Mouse (Mus musculus): Measurements from ENCODE around the gene Kdr. TPM values are rescaled to one million over a fixed set of nuclear protein-coding genes. Genes with fewer than 3 reads are reported as not detected.

The Kdr gene
- polyA plus RNA-seq, 1 experiment from 2014 or later, result 28.9 TPM

DNA sequence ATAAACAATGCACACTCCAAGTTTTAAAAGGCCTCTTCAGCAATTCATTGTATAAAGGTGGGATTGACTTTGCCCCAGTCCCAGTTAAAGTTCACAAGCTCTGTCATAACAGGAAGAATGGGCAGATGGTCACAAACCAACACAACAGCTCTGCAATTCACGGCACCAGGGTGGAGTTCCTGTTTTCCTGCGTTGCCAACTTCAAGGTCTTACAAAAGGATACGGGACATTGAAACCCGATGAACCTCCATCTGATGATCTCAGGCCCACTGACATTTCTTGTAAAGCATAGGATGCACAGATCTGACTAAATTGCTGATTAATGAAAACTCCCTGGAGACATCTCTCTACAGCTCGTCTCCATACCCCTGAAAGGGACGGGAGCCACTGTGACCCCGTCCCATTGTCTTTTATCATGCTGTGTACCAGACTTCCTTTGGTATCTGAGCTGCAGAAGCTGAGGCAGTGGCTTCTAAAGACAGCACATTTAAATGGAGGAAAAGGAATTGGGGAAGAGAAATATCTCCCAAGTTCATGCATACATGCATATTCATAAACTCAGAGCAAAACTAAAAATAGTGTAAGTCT, 3.6 kb downstream of the Kdr start:
- DNase-seq (ENCODE audit: low spot score), result no peak
- H3K4me2 ChIP-seq (ENCODE audit: low read depth), result no peak overlapping the region
- no peak overlapping the region for H3K27ac ChIP-seq (ENCODE audit: low read depth, low read length)
- ATAC-seq (ENCODE audit: insufficient read depth, low FRiP score, low TSS enrichment), result no peak
- H3K36me3 ChIP-seq (ENCODE audit: control insufficient read depth, insufficient read depth, low read length), result no peaks in the 10 kb centered on the region
- H3K9me3 ChIP-seq (ENCODE audit: control insufficient read depth, low read length), result no peaks in the 10 kb centered on the region
- peaks cover 29% of the 10 kb centered on the region for H3K27me3 ChIP-seq (ENCODE audit: control insufficient read depth, insufficient read depth, low read length)
- WGBS, result 61% methylated on average over 7 of the region's 7 CpGs
- H3K4me1 ChIP-seq (ENCODE audit: control insufficient read depth, insufficient read depth, low read length), result peaks cover 7% of the 10 kb centered on the region; the same call in 1 of the 2 replicates
- H3K4me3 ChIP-seq (ENCODE audit: low read depth, low read length), result no peak overlapping the region
- H3K9ac ChIP-seq (ENCODE audit: low read length), result no peak overlapping the region

DNA sequence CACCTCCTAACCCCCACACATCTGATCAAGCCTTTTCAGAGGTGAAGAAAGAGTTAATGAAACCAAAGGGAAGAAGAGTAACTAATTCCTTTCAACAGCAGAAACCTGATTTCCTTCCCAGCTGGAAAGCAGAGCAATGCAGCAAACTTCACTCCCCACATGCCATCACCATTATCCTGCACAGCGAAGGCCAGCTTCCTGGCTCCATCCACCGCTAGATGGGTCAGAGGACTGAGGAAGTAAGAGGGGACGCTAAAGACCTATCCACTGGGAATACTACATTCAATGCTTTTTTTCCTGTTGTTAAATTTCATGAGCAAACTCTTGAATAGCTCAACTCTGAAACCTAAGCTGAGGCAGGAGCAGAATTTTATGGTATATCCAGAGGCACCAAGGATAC, 8.4 kb downstream of the Kdr start:
- 31% methylated on average over 3 of the region's 3 CpGs for WGBS
- H3K4me2 ChIP-seq (ENCODE audit: low read depth), result no peak overlapping the region

DNA sequence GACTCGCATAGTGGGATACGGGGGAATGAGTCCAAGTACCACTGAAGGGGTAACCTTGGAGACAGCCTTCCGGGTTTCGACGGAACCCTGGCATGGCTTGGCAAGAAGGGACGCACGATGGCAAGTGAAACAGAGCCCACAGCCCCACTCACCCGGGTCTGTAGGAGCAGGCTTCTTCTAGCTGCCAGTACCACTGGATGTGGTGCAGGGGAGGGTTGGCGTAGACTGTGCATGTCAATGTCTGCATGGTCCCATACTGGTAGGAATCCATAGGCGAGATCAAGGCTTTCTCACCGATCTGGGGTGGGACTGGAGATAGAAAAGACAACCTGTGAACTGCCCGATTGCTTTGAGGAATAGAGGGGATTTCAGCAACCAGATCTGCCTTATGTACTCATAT, 15.7 kb downstream of the Kdr start:
- Histone ChIP-seq H3K4me3 (ENCODE audit: low read depth, low read length) (no peak overlapping the region), H3K27me3 (ENCODE audit: control insufficient read depth, insufficient read depth, low read length) (no peaks in the 10 kb centered on the region), H3K9ac (ENCODE audit: low read length) (no peak overlapping the region), H3K4me2 (ENCODE audit: low read depth) (no peak overlapping the region), H3K36me3 (ENCODE audit: control insufficient read depth, insufficient read depth, low read length) (no peaks in the 10 kb centered on the region), H3K9me3 (ENCODE audit: control insufficient read depth, low read length) (no peaks in the 10 kb centered on the region), H3K27ac (ENCODE audit: low read depth, low read length) (no peak overlapping the region), H3K4me1 (ENCODE audit: control insufficient read depth, insufficient read depth, low read length) (no peaks in the 10 kb centered on the region)
- ATAC-seq (ENCODE audit: insufficient read depth, low FRiP score, low TSS enrichment) (no peak), DNase-seq (ENCODE audit: low spot score) (no peak)
- 94% methylated on average over 12 of the region's 12 CpGs for WGBS

More for the DNA sequence above, 8.4 kb downstream of the Kdr start:
- Histone ChIP-seq H3K27me3 (ENCODE audit: control insufficient read depth, insufficient read depth, low read length) (no peaks in the 10 kb centered on the region), H3K36me3 (ENCODE audit: control insufficient read depth, insufficient read depth, low read length) (no peaks in the 10 kb centered on the region), H3K4me3 (ENCODE audit: low read depth, low read length) (no peak overlapping the region), H3K9ac (ENCODE audit: low read length) (no peak overlapping the region), H3K27ac (ENCODE audit: low read depth, low read length) (no peak overlapping the region), H3K9me3 (ENCODE audit: control insufficient read depth, low read length) (no peaks in the 10 kb centered on the region), H3K4me1 (ENCODE audit: control insufficient read depth, insufficient read depth, low read length) (no peaks in the 10 kb centered on the region)
- no peak for DNase-seq (ENCODE audit: low spot score)
- ATAC-seq (ENCODE audit: insufficient read depth, low FRiP score, low TSS enrichment), result no peak

DNA sequence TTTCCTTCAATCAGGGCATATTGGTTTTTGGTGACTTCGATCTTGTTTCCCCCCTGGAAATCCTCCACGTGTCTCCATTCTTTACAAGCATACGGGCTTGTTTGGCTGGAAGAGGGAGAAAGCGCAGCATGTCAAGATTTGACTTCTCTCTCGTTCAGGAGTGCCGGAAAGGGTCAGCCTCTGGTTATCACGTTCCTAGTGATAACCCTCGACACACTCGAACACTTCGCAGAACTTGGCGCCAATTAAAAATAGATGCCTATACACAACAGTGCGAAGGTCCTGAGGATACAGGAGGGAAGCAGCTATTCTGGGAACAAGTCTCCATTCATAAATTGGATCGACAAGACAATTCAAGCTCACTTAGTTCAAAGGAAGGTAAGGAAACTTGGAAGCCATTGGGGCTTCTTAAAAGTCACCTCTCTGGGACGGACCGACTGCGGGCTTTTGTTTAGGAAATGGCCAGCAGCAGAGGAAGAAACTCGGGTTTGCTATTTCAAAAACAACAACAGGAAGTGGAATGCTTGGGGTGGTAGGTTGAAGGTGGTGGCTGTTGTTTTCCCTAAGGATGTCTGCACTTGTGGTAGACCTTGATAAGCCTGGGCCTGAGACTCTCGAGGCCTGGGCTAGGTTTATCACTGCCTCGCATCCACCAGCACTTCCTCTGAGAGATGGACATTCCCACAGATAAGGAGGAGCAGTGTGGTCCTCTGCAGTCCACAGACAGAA, 16.4 kb downstream of the Kdr start:
- no peaks in the 10 kb centered on the region for H3K36me3 ChIP-seq (ENCODE audit: control insufficient read depth, insufficient read depth, low read length)
- no peak for ATAC-seq (ENCODE audit: insufficient read depth, low FRiP score, low TSS enrichment)

DNA sequence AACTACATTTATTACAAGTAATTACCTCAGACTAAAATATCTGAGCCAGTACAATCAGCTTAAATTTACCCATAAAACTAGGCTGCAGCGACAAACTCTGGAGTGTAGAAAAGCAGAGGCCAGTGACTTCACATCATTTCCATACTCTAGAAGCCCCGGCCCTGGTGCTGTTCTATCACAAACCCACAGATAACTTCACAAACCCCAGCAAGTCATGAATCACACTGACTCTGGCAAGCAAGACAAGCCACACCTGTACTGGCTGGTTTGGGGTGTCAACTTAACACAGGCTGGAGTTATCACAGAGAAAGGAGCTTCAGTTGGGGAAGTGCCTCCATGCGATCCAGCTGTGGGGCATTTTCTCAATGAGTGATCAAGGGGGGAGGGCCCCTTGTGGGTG, 18.4 kb downstream of the Kdr start:
- Histone ChIP-seq H3K9ac (ENCODE audit: low read length) (no peak overlapping the region), H3K9me3 (ENCODE audit: control insufficient read depth, low read length) (no peaks in the 10 kb centered on the region), H3K4me3 (ENCODE audit: low read depth, low read length) (no peak overlapping the region), H3K27me3 (ENCODE audit: control insufficient read depth, insufficient read depth, low read length) (no peaks in the 10 kb centered on the region), H3K4me2 (ENCODE audit: low read depth) (no peak overlapping the region), H3K36me3 (ENCODE audit: control insufficient read depth, insufficient read depth, low read length) (no peaks in the 10 kb centered on the region), H3K27ac (ENCODE audit: low read depth, low read length) (no peak overlapping the region), H3K4me1 (ENCODE audit: control insufficient read depth, insufficient read depth, low read length) (no peaks in the 10 kb centered on the region)
- DNase-seq (ENCODE audit: low spot score) (no peak), ATAC-seq (ENCODE audit: insufficient read depth, low FRiP score, low TSS enrichment) (no peak)
- 85% methylated on average over 3 of the region's 3 CpGs for WGBS

More for the DNA sequence above, 16.4 kb downstream of the Kdr start:
- no peak overlapping the region for H3K4me3 ChIP-seq (ENCODE audit: low read depth, low read length)
- no peaks in the 10 kb centered on the region for H3K9me3 ChIP-seq (ENCODE audit: control insufficient read depth, low read length)
- H3K4me1 ChIP-seq (ENCODE audit: control insufficient read depth, insufficient read depth, low read length), result no peaks in the 10 kb centered on the region
- H3K27me3 ChIP-seq (ENCODE audit: control insufficient read depth, insufficient read depth, low read length), result no peaks in the 10 kb centered on the region
- DNase-seq (ENCODE audit: low spot score), result no peak
- H3K27ac ChIP-seq (ENCODE audit: low read depth, low read length), result no peak overlapping the region
- no peak overlapping the region for H3K9ac ChIP-seq (ENCODE audit: low read length)
- WGBS, result 83% methylated on average over 19 of the region's 19 CpGs
- H3K4me2 ChIP-seq (ENCODE audit: low read depth), result no peak overlapping the region

DNA sequence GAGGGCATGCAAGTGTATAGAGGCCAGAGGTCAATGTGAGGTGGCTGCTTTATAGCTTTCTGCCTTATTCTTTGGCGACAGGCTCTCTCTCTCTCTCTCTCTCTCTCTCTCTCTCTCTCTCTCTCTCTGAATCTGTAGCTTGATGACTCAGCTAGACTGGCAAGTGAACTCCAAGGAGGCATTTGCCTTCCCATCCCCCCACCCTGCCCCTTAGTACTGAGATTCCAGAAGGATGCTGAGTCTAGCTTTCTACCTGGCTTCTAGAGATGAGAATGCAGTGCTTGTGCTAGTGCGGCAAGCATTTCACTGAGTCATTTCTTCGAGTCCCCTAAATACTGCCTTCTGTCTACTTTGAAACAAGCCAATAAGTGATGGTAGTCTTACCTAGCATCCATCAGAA, 21.7 kb downstream of the Kdr start:
- ATAC-seq (ENCODE audit: insufficient read depth, low FRiP score, low TSS enrichment), result no peak
- WGBS, result 70% methylated on average over 3 of the region's 3 CpGs
- H3K4me1 ChIP-seq (ENCODE audit: control insufficient read depth, insufficient read depth, low read length), result no peaks in the 10 kb centered on the region
- H3K36me3 ChIP-seq (ENCODE audit: control insufficient read depth, insufficient read depth, low read length), result no peaks in the 10 kb centered on the region
- H3K9ac ChIP-seq (ENCODE audit: low read length), result no peak overlapping the region
- H3K27ac ChIP-seq (ENCODE audit: low read depth, low read length), result no peak overlapping the region
- H3K4me2 ChIP-seq (ENCODE audit: low read depth), result no peak overlapping the region
- H3K9me3 ChIP-seq (ENCODE audit: control insufficient read depth, low read length), result no peaks in the 10 kb centered on the region
- H3K4me3 ChIP-seq (ENCODE audit: low read depth, low read length), result no peak overlapping the region
- no peaks in the 10 kb centered on the region for H3K27me3 ChIP-seq (ENCODE audit: control insufficient read depth, insufficient read depth, low read length)
- no peak for DNase-seq (ENCODE audit: low spot score)

DNA sequence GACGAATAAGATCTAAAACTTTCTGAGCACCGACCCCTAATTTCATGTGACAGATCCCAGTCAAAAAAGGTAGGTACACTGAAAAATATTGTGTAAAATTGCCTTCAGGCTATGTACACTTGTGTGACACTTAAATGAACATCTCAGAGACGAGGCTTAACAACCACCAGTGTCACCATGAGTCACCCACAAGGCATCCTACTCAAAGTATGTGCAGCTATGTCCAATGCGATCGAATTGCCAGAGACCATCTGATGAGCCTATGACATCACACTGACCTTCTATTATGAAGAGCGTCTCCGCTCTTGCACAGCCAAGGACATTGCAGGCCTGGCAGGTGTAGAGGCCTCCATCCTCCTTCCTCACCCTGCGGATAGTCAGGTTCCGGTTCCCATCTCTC, 22.4 kb downstream of the Kdr start:
- ATAC-seq (ENCODE audit: insufficient read depth, low FRiP score, low TSS enrichment) (no peak), DNase-seq (ENCODE audit: low spot score) (no peak)
- Histone ChIP-seq H3K9me3 (ENCODE audit: control insufficient read depth, low read length) (no peaks in the 10 kb centered on the region), H3K9ac (ENCODE audit: low read length) (no peak overlapping the region), H3K36me3 (ENCODE audit: control insufficient read depth, insufficient read depth, low read length) (no peaks in the 10 kb centered on the region), H3K27ac (ENCODE audit: low read depth, low read length) (no peak overlapping the region), H3K4me1 (ENCODE audit: control insufficient read depth, insufficient read depth, low read length) (no peaks in the 10 kb centered on the region), H3K4me3 (ENCODE audit: low read depth, low read length) (no peak overlapping the region), H3K27me3 (ENCODE audit: control insufficient read depth, insufficient read depth, low read length) (no peaks in the 10 kb centered on the region), H3K4me2 (ENCODE audit: low read depth) (no peak overlapping the region)
- WGBS, result 90% methylated on average over 9 of the region's 9 CpGs

DNA sequence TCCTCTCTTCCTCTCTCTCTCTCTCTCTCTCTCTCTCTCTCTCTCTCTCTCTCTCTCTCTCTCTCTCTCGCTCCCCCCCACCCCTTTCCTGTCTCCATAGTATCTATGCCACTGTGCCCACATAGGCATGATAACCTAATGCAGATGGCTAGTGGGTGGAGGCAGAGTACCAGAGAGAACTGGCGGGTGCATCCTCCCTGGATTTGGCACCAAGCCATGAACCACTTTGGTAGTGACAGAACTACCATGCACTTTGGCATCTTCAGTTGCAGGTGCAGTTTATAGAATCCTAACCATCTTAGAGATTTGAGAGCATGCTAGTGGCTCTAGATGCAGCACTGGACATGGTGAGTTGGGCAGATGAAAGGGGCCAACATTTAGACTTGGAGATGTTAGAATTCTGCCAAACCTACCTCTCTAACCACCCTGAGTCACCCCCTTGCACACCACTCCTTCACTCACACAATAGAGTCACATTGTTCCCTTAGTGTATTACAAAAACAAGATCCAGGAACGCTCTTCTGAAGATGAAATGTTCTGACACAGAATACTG, 23.4 kb downstream of the Kdr start:
- Histone ChIP-seq H3K9ac (ENCODE audit: low read length) (no peak overlapping the region), H3K4me2 (ENCODE audit: low read depth) (no peak overlapping the region), H3K27ac (ENCODE audit: low read depth, low read length) (no peak overlapping the region), H3K9me3 (ENCODE audit: control insufficient read depth, low read length) (no peaks in the 10 kb centered on the region), H3K27me3 (ENCODE audit: control insufficient read depth, insufficient read depth, low read length) (no peaks in the 10 kb centered on the region), H3K4me3 (ENCODE audit: low read depth, low read length) (no peak overlapping the region), H3K36me3 (ENCODE audit: control insufficient read depth, insufficient read depth, low read length) (no peaks in the 10 kb centered on the region), H3K4me1 (ENCODE audit: control insufficient read depth, insufficient read depth, low read length) (no peaks in the 10 kb centered on the region)
- DNase-seq (ENCODE audit: low spot score) (no peak), ATAC-seq (ENCODE audit: insufficient read depth, low FRiP score, low TSS enrichment) (no peak)
- WGBS, result 85% methylated on average over 3 of the region's 3 CpGs

DNA sequence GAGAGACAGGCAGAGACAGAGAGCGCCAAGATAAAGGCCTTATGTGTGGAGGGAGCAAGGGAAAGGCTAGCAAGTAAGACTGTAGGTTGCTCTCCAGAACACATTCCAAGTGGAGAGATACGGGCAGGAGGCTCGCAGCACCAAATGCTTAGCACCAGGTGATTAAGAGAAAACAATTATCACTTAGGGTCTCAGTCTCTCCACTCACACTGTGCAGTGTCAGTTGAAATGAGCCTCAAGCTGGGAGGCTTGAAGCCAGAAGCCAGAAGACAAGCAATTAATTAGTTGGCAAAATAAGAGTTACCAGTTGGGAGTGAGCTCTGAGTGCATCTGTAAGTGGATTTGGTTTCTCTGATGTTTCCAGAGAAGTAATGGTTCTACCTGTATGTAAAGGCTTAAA, 24.0 kb downstream of the Kdr start:
- Histone ChIP-seq H3K27me3 (ENCODE audit: control insufficient read depth, insufficient read depth, low read length) (no peaks in the 10 kb centered on the region), H3K9ac (ENCODE audit: low read length) (no peak overlapping the region), H3K4me1 (ENCODE audit: control insufficient read depth, insufficient read depth, low read length) (no peaks in the 10 kb centered on the region), H3K4me3 (ENCODE audit: low read depth, low read length) (no peak overlapping the region), H3K4me2 (ENCODE audit: low read depth) (no peak overlapping the region), H3K36me3 (ENCODE audit: control insufficient read depth, insufficient read depth, low read length) (no peaks in the 10 kb centered on the region), H3K27ac (ENCODE audit: low read depth, low read length) (no peak overlapping the region), H3K9me3 (ENCODE audit: control insufficient read depth, low read length) (no peaks in the 10 kb centered on the region)
- no peak for ATAC-seq (ENCODE audit: insufficient read depth, low FRiP score, low TSS enrichment)
- no peak for DNase-seq (ENCODE audit: low spot score)
- 72% methylated on average over 3 of the region's 3 CpGs for WGBS
